Mouse (Mus musculus): ENCODE data around the gene Zfp574. TPM values are rescaled to one million over a fixed set of nuclear protein-coding genes. Genes with fewer than 3 reads are reported as not detected.

Zfp574 gene
- polyA plus RNA-seq (2012; rRNA removed) (33.3 and 45.7 TPM in 2 replicates), polyA plus RNA-seq (2014; fragmentation: Nextera tagmentation; extraction: Ambion mirVana) (28.0 and 30.8 TPM in 2 replicates)

GRCm38 (mm10) chr7:25071979-25072715 is at the start of gene Zfp574, which contains the start of gene Grik5:
Gene Zfp574 (plus strand): TSS chr7:25072567.
Gene Grik5 (minus strand): TSS chr7:25072346.
- Histone ChIP-seq H3K9ac (ENCODE audit: low read depth, low read length, severe bottlenecking) (peak within 1 kb of the TSS; percentile 83), H3K27ac (replicated peaks; ENCODE audit: low read depth, low read length) (peak within 1 kb of the TSS; percentile 83), H3K4me2 (replicated peaks; ENCODE audit: low read depth, low read length, severe bottlenecking) (peak within 1 kb of the TSS; percentile 90), H3K27me3 (ENCODE audit: control insufficient read depth, insufficient read depth, low read length) (no peaks in the 10 kb centered on the region), H3K36me3 (ENCODE audit: control insufficient read depth, insufficient read depth, low read length) (peaks cover 21% of the 10 kb centered on the region), H3K9me3 (ENCODE audit: control insufficient read depth, low read length) (no peaks in the 10 kb centered on the region), H3K4me1 (ENCODE audit: control insufficient read depth, insufficient read depth, low read length) (peaks cover 31% of the 10 kb centered on the region), H3K4me3 (replicated peaks; ENCODE audit: low read length) (peak within 1 kb of the TSS; percentile 65)
- no peak for TF ChIP-seq POLR2A (IDR thresholded peaks at IDR 0.05; ENCODE audit: borderline replicate concordance, extremely low read depth, insufficient read depth, insufficient read length)
- no peak for DNase-seq (ENCODE audit: low spot score)
- under 1% methylated on average over 23 of the region's 28 CpGs for WGBS
- no peak for ATAC-seq (ENCODE audit: low FRiP score, low read depth)

- H3K4me2 ChIP-seq (replicated peaks; ENCODE audit: low read depth, low read length, severe bottlenecking), result no peak overlapping the region
- H3K4me1 ChIP-seq (ENCODE audit: control insufficient read depth, insufficient read depth, low read length), result no peaks in the 10 kb centered on the region
- TF ChIP-seq POLR2A (IDR thresholded peaks at IDR 0.05; ENCODE audit: borderline replicate concordance, extremely low read depth, insufficient read depth, insufficient read length), result no peak
- no peaks in the 10 kb centered on the region for H3K27me3 ChIP-seq (ENCODE audit: control insufficient read depth, insufficient read depth, low read length)
- DNase-seq (ENCODE audit: low spot score) (no peak), ATAC-seq (ENCODE audit: low FRiP score, low read depth) (no peak)
- H3K4me3 ChIP-seq (replicated peaks; ENCODE audit: low read length), result no peak overlapping the region
- no peak overlapping the region for H3K27ac ChIP-seq (replicated peaks; ENCODE audit: low read depth, low read length)
- H3K9ac ChIP-seq (ENCODE audit: low read depth, low read length, severe bottlenecking), result no peak overlapping the region
- H3K9me3 ChIP-seq (ENCODE audit: control insufficient read depth, low read length), result no peaks in the 10 kb centered on the region
- H3K36me3 ChIP-seq (ENCODE audit: control insufficient read depth, insufficient read depth, low read length), result peaks cover 45% of the 10 kb centered on the region
- 66% methylated on average over 10 of the region's 10 CpGs for WGBS
Measured at GRCm38 (mm10) chr7:25025855-25026439, 46.4 kb upstream of the Zfp574 start.

GRCm38 (mm10) chr7:25026452-25026851 is 45.9 kb upstream of the Zfp574 start:
- H3K27ac ChIP-seq (replicated peaks; ENCODE audit: low read depth, low read length), result no peak overlapping the region
- 63% methylated on average over 7 of the region's 7 CpGs for WGBS
- DNase-seq (ENCODE audit: low spot score) (no peak), ATAC-seq (ENCODE audit: low FRiP score, low read depth) (no peak)
- no peaks in the 10 kb centered on the region for H3K4me1 ChIP-seq (ENCODE audit: control insufficient read depth, insufficient read depth, low read length)
- no peak overlapping the region for H3K4me2 ChIP-seq (replicated peaks; ENCODE audit: low read depth, low read length, severe bottlenecking)
- no peak overlapping the region for H3K4me3 ChIP-seq (replicated peaks; ENCODE audit: low read length)
- H3K27me3 ChIP-seq (ENCODE audit: control insufficient read depth, insufficient read depth, low read length), result no peaks in the 10 kb centered on the region
- H3K36me3 ChIP-seq (ENCODE audit: control insufficient read depth, insufficient read depth, low read length), result peaks cover 42% of the 10 kb centered on the region
- H3K9ac ChIP-seq (ENCODE audit: low read depth, low read length, severe bottlenecking), result no peak overlapping the region
- no peaks in the 10 kb centered on the region for H3K9me3 ChIP-seq (ENCODE audit: control insufficient read depth, low read length)
- TF ChIP-seq POLR2A (IDR thresholded peaks at IDR 0.05; ENCODE audit: borderline replicate concordance, extremely low read depth, insufficient read depth, insufficient read length), result no peak

- no peaks in the 10 kb centered on the region for H3K27me3 ChIP-seq (ENCODE audit: control insufficient read depth, insufficient read depth, low read length)
- ATAC-seq (ENCODE audit: low FRiP score, low read depth) (peak; percentile 56; the same call in 1 of the 2 replicates), DNase-seq (ENCODE audit: low spot score) (peak; percentile 82)
- no peak overlapping the region for H3K27ac ChIP-seq (replicated peaks; ENCODE audit: low read depth, low read length)
- no peak overlapping the region for H3K4me2 ChIP-seq (replicated peaks; ENCODE audit: low read depth, low read length, severe bottlenecking)
- no peak overlapping the region for H3K4me3 ChIP-seq (replicated peaks; ENCODE audit: low read length)
- H3K9me3 ChIP-seq (ENCODE audit: control insufficient read depth, low read length), result no peaks in the 10 kb centered on the region
- WGBS, result 42% methylated on average over 5 of the region's 5 CpGs
- H3K9ac ChIP-seq (ENCODE audit: low read depth, low read length, severe bottlenecking), result no peak overlapping the region
- TF ChIP-seq POLR2A (IDR thresholded peaks at IDR 0.05; ENCODE audit: borderline replicate concordance, extremely low read depth, insufficient read depth, insufficient read length), result no peak
- no peaks in the 10 kb centered on the region for H3K4me1 ChIP-seq (ENCODE audit: control insufficient read depth, insufficient read depth, low read length)
- peaks cover 39% of the 10 kb centered on the region for H3K36me3 ChIP-seq (ENCODE audit: control insufficient read depth, insufficient read depth, low read length)
Measured at GRCm38 (mm10) chr7:25030032-25030753, 42.2 kb upstream of the Zfp574 start.

- DNase-seq (ENCODE audit: low spot score) (no peak), ATAC-seq (ENCODE audit: low FRiP score, low read depth) (no peak)
- no peak overlapping the region for H3K9ac ChIP-seq (ENCODE audit: low read depth, low read length, severe bottlenecking)
- no peaks in the 10 kb centered on the region for H3K4me1 ChIP-seq (ENCODE audit: control insufficient read depth, insufficient read depth, low read length)
- no peak overlapping the region for H3K4me3 ChIP-seq (replicated peaks; ENCODE audit: low read length)
- no peak overlapping the region for H3K4me2 ChIP-seq (replicated peaks; ENCODE audit: low read depth, low read length, severe bottlenecking)
- H3K9me3 ChIP-seq (ENCODE audit: control insufficient read depth, low read length), result no peaks in the 10 kb centered on the region
- peaks cover 51% of the 10 kb centered on the region for H3K36me3 ChIP-seq (ENCODE audit: control insufficient read depth, insufficient read depth, low read length)
- H3K27me3 ChIP-seq (ENCODE audit: control insufficient read depth, insufficient read depth, low read length), result no peaks in the 10 kb centered on the region
- WGBS, result 75% methylated on average over 3 of the region's 3 CpGs
- no peak overlapping the region for H3K27ac ChIP-seq (replicated peaks; ENCODE audit: low read depth, low read length)
- TF ChIP-seq POLR2A (IDR thresholded peaks at IDR 0.05; ENCODE audit: borderline replicate concordance, extremely low read depth, insufficient read depth, insufficient read length), result no peak
Measured at GRCm38 (mm10) chr7:25031528-25031927, 40.8 kb upstream of the Zfp574 start.
